8 mouse cellular contexts compared by ENCODE assay signal in the genomic region with DNA sequence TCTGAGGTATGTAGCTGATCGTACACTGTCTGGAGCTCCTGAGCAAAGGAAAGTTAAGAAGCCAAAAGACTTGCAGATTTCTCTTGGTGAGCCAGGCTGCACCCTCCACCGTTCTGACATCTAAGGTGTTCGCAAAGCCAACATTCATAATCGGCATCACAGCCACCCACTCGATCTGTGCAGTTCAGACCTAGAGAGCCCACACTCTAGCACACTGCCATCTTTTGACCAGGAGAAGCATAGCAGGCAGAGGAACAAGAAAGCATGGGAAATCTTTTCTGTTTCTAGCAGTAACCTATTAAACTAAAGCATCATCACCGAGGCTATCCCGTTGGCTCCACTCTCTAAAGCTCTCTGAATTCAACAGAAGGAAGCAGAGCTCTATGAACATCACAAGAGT. TPM values are rescaled to one million over a fixed set of nuclear protein-coding genes. Genes with fewer than 3 reads are reported as not detected.
DNase-seq lines count a peak whose midpoint lies in the region; TF ChIP-seq lines count a peak whose summit lies in the region.

No protein-coding gene starts in this region.

- no peaks in the 10 kb centered on the region for H3K27me3 ChIP-seq in kidney, adult 2 months (replicated peaks; ENCODE audit: control insufficient read depth, insufficient read depth, low read length)

- TF ChIP-seq CTCF in kidney, adult 2 months (conservative IDR thresholded peaks at IDR 0.05; ENCODE audit: insufficient read depth, insufficient read length, low read depth, low read length): peak; percentile 63

- TF ChIP-seq POLR2A in kidney, adult 2 months (IDR thresholded peaks at IDR 0.05; ENCODE audit: low read depth, low read length): no peak

- H3K36me3 ChIP-seq in kidney, adult 2 months (ENCODE audit: control insufficient read depth, insufficient read depth, low read length): no peaks in the 10 kb centered on the region

- WGBS in kidney, adult 2 months: 33% methylated on average over 7 of the region's 7 CpGs

- no peak overlapping the region for H3K27ac ChIP-seq in kidney, adult 2 months (ENCODE audit: insufficient read depth, low read depth, low read length)

- no peaks in the 10 kb centered on the region for H3K4me1 ChIP-seq in kidney, adult 2 months (ENCODE audit: control insufficient read depth, insufficient read depth, low read length)

- H3K4me3 ChIP-seq in kidney, adult 2 months (ENCODE audit: insufficient read depth, low read depth, low read length): no peak overlapping the region

- DNase-seq in kidney, adult 2 months: peak; percentile 23
- no peak for DNase-seq in kidney, adult 18-20 months
- peak; percentile 43 for DNase-seq in adipocyte (ENCODE audit: low spot score)
- peak; percentile 11 for DNase-seq in forelimb bud, embryonic 11.5 days (ENCODE audit: low read depth, low spot score)
- DNase-seq in layer of hippocampus, adult 9-10 months (ENCODE audit: low spot score): peak; percentile 17
- DNase-seq in mesoderm, embryonic 11.5 days (ENCODE audit: low read depth, low spot score): peak; percentile 12
- DNase-seq in c-Kit-positive CD71-positive TER-119-positive erythroid progenitor cells, embryonic 14.5 days (ENCODE audit: low spot score): no peak
- DNase-seq in thymus, postnatal 14 days: no peak

RNA-seq across cellular contexts. Expression of a gene that starts 59.2 kb away (rescaled TPM):
- polyA plus RNA-seq in kidney, adult 2 months (2012; rRNA removed): not detected in 2 replicates

Comparison
In these comparisons a context has a peak if more than half of its experiments do, and no peak if none do; other contexts are left out.
1. DNase-seq: peak in kidney, adult 2 months (single experiment), adipocyte (single experiment), forelimb bud, embryonic 11.5 days (single experiment), layer of hippocampus, adult 9-10 months (single experiment) and mesoderm, embryonic 11.5 days (single experiment); none in kidney, adult 18-20 months (single experiment), c-Kit-positive CD71-positive TER-119-positive erythroid progenitor cells, embryonic 14.5 days (single experiment) and thymus, postnatal 14 days (single experiment).